Mouse (Mus musculus) 3134 (cell line): ENCODE data around the gene Xlr5b.
"Not testable (repeated sequence)": the region's sequence is repeated elsewhere in the genome, so short reads cannot be mapped to it uniquely, and the experiment has no call there.

Experiments used
- DNase-seq: peaks from one replicate; pipeline ENCODE4 v3.0.0-alpha.2; 2011; ENCODE audit warnings: low spot score; ENCODE audit not compliant: insufficient read length; ENCODE audit errors: extremely low read depth

Gene Xlr5b

DNA sequence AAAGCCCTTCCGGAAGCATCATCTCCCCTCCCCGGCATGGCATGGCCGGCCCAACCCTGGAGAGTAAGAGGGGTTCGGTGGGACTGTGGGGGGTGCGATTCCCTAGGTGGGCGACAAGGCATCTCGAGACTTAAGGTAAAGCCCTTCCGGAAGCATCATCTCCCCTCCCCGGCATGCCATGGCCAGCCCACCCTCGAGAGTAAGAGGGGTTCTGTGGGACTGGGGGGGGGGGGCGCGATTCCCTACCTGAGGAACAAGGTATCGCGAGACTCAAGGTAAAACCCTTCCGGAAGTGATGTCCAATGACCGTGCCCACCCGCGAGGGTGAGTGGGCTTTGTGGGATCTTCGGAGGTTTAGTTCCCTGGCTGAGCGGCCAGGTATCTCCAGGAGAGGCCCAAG, at the start of gene Xlr5b:
Xlr5b (plus strand) TSS at position 301 of the 400 bp plus-strand sequence.
- not testable (repeated sequence) for DNase-seq

DNA sequence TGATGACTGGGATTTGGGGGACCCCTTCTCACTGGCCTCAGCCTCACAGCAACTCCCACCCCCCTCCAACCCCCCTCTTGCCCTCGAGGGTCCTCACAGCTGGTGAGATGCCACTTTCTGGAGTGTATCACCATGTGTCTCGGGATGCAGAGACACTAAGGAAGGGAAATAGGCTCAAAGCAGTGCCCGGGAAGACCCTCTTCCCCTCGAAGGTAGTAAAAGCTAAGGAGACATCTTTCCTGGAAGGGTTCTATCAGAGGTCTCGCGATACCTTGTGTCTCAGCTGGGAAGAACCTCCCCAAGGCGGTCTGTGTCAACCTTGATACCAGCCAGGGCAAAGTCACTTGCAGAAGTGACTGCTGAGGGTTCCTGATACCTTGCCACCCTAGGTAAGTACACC, 31.8 kb upstream of the Xlr5b start, which contains the start of gene Gm14685:
Gm14685 (plus strand) TSS at position 301 of the 400 bp plus-strand sequence.
- not testable (repeated sequence) for DNase-seq

- DNase-seq, result not testable (repeated sequence)
These were observed 25.5 kb upstream of the Xlr5b start for GRCm38 (mm10) chrX:73122859-73123829.

DNA sequence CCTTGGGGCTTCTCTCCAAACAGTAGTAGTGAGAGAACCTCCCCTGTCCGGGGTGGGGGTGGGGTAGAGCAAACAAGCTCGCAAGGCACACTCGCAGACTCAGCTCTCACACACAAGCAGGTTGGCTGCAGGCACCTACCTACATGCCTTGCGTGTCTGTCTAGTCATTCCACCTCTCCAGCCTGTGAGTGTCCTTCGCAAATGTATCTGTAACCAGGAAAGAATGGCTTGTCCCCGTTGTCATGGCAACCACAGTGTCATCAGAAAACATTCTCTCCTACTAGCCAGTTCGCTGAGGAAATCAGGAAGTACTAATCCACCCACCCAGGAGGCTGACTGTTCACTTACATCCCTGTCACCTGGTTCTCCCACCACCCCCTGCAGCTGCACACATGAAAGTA, 5.4 kb upstream of the Xlr5b start:
- not testable (repeated sequence) for DNase-seq

GRCm38 (mm10) chrX:73149350-73149749, 754 bp downstream of the Xlr5b start, which contains the start of gene DXBay18:
Gene DXBay18 (minus strand): TSS chrX:73149450.
- DNase-seq, result not testable (repeated sequence)

DNA sequence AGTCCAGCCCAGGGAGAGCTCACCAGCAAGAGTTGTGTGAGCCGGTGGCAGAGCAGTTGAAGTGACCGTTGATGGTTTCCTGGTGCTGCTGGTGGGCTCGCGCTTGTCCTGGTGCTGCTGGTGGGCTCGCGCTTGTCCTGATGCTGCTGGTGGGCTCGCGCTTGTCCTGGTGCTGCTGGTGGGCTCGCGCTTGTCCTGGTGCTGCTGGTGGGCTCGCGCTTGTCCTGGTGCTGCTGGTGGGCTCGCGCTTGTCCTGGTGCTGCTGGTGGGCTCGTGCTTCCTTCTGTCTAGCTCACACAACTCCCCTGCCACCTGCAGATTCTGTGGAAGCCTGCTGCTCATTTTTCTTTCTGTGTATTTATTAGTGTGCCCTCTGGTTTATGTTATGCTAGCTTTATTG, 28.3 kb downstream of the Xlr5b start, which contains the start of gene Spin2d:
Spin2d (minus strand) TSS at position 101 of the 400 bp plus-strand sequence.
- DNase-seq, result not testable (repeated sequence)

- not testable (repeated sequence) for DNase-seq
These were observed 43.3 kb downstream of the Xlr5b start, which contains the start of gene Xlr3b for GRCm38 (mm10) chrX:73191934-73192333. Gene Xlr3b (plus strand): TSS chrX:73192207.
